Mouse (Mus musculus) hematopoietic stem cell, adult 5-6 weeks (primary cell): ENCODE data around the gene Chd3. TPM values are rescaled to one million over a fixed set of nuclear protein-coding genes. Genes with fewer than 3 reads are reported as not detected.

Source experiments
- ATAC-seq, 2 experiments: fragments of 125-278 bp in 1 of 2; replicated peaks in 1 of 2; 2 replicates each; pipeline ENCODE4 v1.8.0; 2016 to 2017; ENCODE audit warnings: inconsistent platforms in 2 of 2, mild to moderate bottlenecking in 2 of 2, moderate number of reproducible peaks in 2 of 2, low read depth in 1 of 2, moderate TSS enrichment in 1 of 2; ENCODE audit not compliant: low FRiP score in 2 of 2, poor library complexity in 2 of 2, severe bottlenecking in 2 of 2, insufficient read depth in 1 of 2, low TSS enrichment in 1 of 2
- total RNA-seq: library from RNA; stranded (forward); fragments of 172-1452, 232-1000 nt; gene quantifications from 2 replicates; pipeline ENCODE4 v1.2.3, GENCODE M21; 2017

Gene Chd3
- total RNA-seq, 1 experiment from 2014 or later: 128 TPM

DNA sequence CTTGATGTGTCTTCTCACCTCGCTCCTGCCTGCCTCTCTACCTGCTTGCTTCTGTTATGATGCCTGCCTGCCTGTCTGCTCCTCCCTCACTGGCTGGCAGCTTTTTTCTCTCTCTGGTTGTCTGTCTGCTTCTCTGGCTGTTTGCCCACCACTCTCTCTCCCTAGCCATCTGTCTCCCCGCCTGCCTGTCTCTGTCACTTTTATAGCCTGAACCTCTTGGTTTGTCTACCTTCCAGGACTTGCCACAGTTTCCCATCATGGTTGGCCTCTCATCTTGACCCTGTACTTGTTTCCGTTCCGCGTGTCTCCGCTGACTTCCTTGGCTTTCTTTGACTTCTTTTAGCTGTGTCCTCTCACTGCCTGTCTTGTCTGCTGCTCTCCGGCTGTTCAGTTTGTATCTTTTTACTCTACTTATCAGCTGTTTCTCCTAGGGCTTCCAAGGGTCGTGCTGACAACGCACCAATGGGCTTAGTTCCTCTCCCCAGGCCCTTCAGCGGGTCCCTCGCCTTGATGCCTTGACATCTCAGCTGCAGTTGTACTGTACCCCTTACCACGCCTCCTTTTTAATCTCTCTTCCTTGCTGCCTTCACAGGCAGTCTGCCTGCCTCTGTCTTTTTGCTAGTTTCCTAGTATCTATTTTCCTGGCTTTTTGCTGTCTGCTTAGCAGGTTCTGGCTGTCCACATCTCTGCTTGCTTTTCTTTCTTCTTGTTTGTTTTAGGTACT, 3.0 kb upstream of the Chd3 start:
- no peak for ATAC-seq

DNA sequence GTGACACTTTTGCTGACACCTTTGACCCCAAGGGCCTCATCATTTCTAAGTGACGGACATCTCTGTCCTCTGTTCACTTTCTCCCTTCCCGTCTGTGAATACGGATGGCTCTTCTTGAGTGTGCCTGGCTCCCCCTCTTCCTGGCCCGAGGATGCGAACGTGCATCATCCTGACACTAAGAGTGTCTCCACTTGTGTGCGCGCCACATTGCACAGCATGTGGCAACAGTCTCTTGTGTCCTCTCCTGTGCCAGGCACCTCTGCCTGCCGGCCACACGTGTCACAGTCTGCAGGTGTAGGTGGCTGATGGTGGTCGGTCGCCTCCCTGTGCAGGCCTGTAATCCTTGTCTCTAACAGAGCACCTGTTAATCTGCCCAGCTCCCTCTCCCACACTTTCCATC, 2.4 kb upstream of the Chd3 start:
- ATAC-seq: no peak

DNA sequence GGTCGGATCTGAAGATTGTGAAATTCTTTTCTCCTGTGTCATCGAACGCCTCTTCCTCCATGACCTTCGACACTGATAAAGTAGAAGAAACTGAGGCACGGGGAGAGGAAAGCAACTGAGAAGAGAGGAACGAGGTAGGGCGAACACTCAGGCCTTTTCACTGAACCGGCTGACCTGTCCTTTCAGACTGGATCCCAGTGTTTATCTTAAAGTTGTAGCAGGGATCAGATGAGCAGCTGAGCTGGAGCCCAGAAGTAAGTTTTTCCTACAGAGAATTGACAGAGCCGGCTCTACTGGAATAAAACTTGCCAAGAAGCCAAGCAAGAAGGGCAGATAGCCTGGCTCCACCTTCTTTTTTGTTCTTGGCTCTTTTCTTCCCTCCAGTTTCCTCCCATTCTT, 1.6 kb upstream of the Chd3 start:
- no peak for ATAC-seq

DNA sequence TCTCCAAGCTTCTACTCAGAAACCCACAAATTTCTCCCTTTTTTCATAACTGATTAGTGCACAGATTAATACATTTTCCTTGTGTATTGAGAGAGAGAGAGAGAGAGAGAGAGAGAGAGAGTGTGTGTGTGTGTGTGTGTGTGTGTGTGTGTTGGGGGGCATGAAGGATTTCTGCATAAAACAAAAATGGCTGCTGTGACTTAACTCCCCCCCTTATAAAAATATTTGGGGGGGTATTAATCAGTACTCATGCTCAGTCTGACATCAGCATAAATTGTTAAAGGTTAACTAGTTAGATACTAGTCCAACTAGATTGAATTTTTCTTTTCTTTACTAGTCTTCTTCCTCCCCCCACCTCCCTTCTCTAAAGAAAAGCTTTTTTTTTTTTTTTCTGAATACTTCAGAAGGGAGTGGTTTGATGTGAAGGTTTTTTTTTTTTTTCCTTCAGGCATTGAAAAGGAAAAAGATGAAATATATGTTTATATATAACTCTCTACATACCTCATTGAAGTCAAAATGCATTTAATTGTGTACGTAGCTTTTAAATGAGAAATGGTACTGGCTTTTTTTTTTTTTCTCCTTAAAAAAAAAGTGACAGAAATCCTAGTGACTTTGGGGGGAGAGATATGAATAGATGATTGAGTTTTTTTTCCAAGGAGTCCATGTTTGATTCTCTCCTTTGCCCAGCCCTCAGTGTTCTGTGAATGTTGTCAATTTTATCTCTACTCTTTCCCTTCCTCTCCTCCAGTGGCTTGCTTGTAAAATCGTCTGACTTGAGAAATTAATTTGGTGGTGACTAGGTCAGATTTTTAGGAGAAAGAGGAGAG, 997 bp upstream of the Chd3 start:
- no peak for ATAC-seq

DNA sequence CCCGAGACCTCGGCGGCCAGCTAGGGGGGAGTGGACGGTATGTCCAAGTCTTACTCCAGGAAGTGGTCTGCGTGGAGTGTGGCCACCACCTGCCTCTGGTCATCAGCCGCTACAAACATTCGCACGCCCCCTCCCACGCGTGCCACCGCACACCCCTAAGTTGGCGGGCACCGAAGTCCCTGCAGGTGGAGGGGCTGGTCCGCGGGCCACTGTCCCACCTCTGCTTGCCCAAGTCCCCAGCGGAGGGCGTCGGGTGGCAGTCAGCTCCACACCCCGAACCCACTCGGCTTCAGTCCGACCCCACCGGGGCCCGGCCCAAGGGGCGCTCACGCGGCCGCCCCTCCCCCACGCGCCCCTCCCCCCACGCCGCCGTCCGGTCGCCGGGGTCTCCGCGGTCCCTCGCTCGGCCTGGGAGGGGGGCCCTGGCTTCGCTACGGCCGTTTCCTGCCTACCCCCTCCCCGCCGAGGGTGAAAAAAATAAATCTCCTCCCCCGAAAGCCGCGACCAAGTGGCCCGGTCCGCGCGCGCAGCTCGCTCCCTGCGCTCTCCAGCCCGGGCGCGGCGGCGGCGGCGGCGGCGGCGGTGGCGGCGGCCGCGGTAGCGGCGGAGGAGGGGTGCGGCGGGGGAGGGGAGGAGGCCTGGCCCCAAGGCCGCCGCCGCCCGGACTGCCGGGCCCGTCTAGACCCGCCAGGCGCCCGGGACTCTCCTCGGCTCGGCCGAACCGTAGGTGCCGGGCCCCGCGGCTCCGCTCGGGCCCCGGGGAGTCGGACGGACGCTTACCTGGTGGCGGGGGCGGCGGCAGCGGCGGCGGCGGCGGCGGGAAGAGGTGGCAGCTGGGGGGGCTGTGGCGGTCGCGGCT, 621 bp downstream of the Chd3 start:
- no peak for ATAC-seq

DNA sequence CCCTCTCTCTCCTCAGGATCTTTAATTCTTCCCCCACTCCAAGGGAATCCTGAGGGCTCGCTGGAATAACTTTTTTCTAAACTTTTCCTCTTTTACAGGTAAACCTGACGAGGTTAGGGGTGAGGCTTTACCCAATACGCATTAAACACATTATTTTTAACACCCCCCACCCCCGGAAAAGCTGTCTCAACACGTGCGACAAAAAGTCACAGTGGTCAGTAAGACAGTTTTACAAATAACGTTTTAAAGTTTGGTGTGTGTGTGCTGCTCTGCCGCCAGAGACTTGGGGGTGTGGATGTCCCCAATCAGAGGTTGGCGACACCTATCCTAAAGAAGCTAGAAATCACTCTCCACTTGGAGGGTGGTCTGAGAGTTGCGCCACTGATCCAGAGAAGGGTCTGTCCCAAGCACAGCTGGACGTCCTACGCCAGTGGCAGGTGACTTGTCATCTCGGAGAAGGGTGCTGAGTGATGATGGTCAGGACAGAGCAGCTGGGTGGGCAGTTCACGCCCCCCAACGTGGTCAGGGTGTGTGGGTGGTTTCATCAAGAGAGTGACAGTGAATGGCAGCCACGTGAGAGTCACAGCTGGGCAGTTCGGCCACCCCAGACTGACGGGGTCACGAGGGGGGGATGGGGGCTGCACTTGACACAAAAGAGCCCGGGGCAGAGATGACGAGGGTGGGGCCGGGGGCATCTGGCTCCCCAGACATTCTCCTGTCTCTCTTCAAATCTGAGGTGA, 1.4 kb downstream of the Chd3 start:
- no peak for ATAC-seq

DNA sequence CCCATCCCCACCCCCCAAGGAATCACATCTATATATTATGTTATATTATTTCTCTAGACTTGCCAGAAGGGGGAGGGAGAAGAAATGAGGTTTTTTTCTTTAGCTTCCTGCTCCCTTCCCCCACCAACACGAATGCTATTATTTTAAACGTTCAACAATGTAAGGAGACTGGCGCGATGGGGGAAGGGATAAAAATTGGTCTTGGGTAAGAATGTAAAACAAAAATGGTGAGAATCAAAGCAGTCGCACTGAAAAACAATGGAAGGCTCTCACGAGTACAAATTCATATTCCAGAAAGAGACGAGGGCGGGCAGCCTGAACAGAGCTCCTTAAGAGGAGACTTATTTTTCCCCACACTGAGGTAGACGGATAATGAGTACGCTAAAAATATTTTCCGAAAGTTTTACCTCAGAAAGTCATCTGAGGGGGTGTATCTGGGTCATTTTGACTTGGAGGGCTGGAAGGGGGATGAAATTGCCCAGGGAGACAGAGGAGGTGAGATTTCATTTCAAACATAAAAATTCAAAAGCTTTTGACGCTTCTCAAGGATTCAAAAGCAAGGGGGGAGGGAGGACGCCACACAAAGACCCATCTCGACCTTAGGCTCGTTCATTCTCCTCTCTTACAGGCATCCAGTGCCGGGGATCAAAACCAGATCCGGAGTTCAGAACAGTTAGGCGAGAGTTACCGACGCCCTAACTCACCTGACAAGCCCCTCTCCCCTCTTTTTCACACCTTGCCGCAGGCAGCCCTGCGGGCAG, 2.2 kb downstream of the Chd3 start:
- no peak for ATAC-seq

DNA sequence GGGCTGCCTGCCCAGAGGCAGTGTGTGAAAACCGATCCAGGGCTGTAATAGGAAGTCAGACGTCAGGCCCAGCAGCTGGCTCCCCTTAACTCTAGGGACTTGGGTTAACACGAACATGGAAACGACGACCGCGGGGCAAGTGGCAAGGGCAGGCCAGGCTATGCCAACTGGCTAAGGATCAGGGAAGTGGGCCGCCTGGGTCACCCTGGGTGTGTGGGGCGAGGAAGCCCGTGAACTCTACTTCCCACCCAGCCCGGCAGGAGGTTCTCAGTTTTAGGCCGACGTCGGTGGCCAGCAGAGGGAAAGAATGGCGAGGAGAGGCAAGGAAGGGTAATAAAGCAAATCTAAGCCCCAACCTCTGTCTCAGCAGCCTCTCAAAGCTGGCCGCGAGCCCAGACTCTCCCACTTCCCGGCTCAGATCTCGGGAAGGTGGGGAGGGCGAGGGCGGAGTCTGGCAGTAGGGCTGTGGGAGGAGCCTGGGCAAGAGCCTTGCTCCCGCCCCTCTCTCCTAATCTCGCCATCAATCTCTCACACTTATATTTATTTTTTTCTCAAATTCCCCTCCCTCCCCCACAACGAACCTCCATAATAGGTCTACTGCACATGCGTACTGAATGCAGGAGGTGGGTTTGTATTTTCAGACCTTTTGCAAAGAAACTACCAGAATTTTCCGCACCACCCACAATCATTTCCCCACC, 2.9 kb downstream of the Chd3 start:
- ATAC-seq: peak; percentile 72 to 79

DNA sequence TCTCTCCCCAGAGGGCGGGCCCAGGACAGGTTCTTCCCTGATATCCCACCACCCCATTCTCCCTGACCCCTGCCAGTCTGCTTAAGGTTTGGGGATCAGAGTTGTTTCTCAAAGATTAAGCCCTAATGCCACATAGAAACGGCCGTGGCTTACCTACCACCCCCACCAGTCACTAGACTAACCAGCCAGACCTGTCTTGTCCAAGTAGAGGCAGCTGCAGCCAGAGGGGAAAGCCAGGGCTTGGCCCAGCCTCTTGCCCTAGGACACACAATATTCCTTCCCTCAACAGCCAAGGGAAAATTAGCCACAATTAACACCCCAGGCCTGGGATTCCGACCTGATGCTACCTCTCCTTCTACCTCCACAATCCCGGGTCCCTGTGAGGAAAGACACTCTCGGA, 3.5 kb downstream of the Chd3 start:
- no peak for ATAC-seq

DNA sequence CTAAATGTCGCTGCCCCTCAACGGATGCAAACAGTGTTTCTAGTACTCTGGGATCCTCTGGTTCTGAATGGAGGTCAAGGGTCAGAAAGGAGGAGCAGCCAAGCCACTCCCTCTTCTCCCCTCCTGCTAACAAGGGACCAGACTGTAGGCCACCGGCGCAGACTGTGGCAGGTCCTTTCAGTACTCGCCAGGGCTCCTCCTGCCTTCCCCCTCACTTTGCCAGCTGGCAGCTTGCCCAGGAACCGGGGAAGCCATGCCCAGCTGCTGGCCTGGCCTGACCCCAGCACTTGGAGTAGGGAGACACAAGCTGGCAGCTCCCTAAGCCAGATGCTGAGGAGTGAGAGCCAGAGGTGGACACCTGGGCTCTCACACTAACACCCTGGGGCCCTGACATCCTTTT, 4.3 kb downstream of the Chd3 start:
- peak; percentile 10 to 18; a peak in 2 of 4 replicates for ATAC-seq

DNA sequence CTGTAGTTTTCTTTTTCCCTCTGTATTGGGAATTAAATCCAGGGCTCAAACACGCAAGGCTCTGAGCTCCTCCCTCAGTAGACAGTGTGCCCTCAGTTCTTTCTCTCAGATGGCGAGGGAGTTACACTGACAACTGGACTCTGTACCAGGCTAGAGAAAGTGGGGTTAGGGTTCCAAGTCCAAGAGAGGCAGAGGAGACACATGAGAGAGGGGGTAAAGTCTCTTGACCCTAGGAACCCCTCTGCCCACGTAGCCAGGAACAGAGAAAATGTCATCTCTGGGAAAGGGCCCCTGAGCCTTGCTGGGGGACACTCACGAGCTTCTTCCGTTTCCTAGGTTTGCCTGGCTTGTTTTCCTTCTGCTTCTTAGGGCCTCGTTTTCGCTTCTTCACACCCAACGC, 4.8 kb downstream of the Chd3 start:
- no peak for ATAC-seq

DNA sequence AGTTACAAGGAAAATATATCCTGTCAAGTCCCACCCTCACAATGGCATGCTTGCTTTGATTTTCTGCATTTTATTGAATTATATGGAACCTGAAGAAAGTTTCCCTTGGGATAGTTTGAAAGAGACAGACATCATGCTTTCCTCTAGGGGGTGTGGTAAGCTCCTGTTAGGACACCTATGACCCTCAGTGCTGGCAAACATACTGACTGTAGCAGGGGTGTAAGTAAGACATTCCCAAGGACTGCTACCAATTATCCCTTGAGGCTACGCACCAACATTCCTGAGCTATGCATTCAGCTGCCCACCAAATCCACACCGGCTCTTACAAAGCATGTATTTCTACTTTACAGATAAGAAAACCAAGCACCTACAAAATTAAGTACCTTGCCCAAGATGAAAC, 6.7 kb downstream of the Chd3 start:
- ATAC-seq: no peak

DNA sequence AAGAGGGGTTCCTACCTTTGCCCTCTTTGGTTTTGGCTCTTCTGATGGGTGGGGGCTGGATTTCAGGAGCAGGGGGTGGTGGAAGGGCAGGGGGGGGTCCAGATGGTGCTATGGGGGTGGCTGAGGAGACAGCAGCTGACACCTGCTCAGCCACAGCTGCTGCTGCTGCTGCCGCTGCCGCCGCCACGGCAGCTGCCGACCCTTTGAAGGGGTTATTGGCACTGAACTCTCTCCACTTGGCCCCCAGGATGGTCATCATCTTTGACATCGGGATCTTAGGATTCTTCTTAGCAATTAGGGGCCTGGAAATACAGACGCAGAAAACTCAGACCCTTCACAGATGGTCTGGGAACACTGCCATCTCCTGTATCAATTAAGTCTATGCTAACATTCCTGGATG, 7.2 kb downstream of the Chd3 start:
- ATAC-seq: no peak

DNA sequence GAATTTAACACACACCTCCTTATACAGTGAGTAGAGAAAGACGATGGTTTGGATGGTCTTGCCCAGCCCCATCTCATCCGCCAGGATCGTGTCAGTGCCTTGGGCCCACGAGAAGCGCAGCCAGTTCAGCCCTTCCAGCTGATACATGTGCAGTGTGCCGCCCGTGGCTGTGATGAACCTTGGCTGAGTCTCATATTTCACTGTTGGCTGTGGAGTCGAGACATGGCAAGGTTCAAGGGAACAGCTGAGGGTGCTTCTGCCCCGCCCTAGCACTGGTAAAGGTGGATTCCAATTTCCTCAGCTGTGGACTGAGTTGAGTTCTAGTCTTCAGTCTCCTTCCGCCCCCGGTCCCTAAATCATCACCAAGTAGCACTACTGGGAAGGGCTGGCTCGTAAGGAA, 11.5 kb downstream of the Chd3 start:
- ATAC-seq: no peak

DNA sequence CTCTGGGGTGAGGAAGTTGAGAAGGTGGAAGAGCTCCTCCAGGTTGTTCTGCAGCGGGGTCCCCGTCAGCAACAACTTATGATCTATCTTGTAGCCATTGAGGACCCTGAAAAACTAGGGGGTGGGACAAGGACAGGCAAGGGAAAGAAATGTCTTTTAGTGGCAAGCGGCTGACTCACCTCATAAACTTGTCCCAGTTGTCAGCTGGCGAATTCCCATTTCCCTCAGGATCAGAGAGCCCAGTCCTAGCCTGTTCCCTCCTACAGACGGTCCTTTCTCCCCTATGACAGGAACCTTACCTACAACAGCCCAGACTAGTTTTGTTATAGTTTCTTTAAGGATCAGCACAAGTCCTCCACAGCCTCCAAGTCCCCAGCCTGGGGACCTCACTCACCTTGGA, 12.7 kb downstream of the Chd3 start:
- no peak for ATAC-seq

DNA sequence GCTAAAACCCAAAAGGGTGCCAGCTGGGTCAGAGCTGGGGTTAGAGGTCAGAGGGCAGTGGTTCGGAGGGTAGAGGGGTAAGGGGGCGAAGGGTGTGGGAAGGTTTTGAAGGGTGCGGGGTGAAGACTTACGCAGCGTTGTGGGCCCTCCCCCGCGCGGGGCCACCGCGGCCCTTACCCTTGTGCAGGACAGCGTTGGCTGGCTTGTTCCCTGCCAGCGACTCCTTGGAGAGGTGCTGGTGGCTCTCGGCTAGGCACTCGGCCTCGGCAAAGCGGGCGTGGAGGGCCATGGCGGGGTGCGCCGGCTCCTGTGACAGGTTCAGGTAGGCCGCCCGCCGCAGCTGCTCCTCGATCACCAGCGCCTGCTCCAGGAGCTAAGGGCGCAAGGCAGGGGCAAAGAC, 22.8 kb downstream of the Chd3 start:
- no peak for ATAC-seq
